ENCODE assay signal across 22 mouse cellular contexts in the genomic region with DNA sequence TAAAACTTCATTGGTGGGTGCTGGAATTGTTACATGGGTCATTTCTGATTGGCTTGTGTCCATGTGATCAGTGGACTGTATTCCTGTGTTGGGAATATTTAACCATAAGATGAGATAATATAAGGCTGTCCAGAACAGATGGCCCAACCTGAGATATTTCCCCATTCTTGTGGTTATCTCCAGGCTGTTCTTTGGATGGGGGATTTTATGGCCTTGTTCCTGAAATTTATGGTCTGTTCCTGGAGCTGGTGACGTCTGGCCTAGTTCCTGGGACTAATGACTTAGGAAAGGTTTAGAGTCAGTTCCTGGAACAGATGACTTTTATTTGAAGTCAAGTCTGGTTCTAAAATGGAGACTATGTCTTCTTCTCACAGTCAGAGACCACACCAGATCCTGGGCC.
DNase-seq lines count a peak whose midpoint lies in the region; ATAC-seq and TF ChIP-seq lines count a peak whose summit lies in the region.
"Had no signal": no experiment of that assay in that cellular context is flagged by ENCODE, and none has a peak within 500 bp of the region (broad histone marks: within the 10 kb centered on the region; RNA-seq: fewer than 3 reads in every experiment).

No protein-coding gene starts in this region.

- no peak overlapping the region for H3K4me3 ChIP-seq in kidney, embryonic 16.5 days (ENCODE audit: low read length)
- H3K4me3 ChIP-seq in liver, adult 2 months (ENCODE audit: insufficient read depth, low read depth, low read length): no peak overlapping the region
- H3K4me3 ChIP-seq in liver, embryonic 12.5 days: no peak overlapping the region
- no peak overlapping the region for H3K4me3 ChIP-seq in heart, embryonic 12.5 days
- H3K4me3 ChIP-seq in stomach, postnatal 0 days (ENCODE audit: low read depth, low read length): no peak overlapping the region
- H3K4me3 ChIP-seq: embryonic facial prominence, embryonic 13.5 days; forebrain, embryonic 12.5 days; gastrocnemius, adult 2 months; heart, embryonic 13.5 days had no signal

- H3K9me3 ChIP-seq in kidney, embryonic 16.5 days (ENCODE audit: low read length): no peaks in the 10 kb centered on the region
- H3K9me3 ChIP-seq in liver, embryonic 12.5 days (replicated peaks): no peaks in the 10 kb centered on the region
- H3K9me3 ChIP-seq in heart, embryonic 12.5 days (replicated peaks): no peaks in the 10 kb centered on the region
- no peaks in the 10 kb centered on the region for H3K9me3 ChIP-seq in stomach, postnatal 0 days (ENCODE audit: control insufficient read depth, low read length)
- H3K9me3 ChIP-seq: embryonic facial prominence, embryonic 13.5 days; forebrain, embryonic 12.5 days; heart, embryonic 13.5 days had no signal

- TF ChIP-seq POLR2A in liver, adult 2 months (IDR thresholded peaks at IDR 0.05; ENCODE audit: extremely low read depth, insufficient read depth, low read length): no peak

- WGBS in kidney, embryonic 16.5 days: 3% methylated on average over 1 of the region's 1 CpGs
- WGBS in liver, adult 2 months: 78% methylated on average over 1 of the region's 1 CpGs
- 53% methylated on average over 1 of the region's 1 CpGs for WGBS in liver, embryonic 12.5 days (ENCODE audit: insufficient replicate concordance)
- WGBS in heart, embryonic 12.5 days: 75% methylated on average over 1 of the region's 1 CpGs
- 58% methylated on average over 1 of the region's 1 CpGs for WGBS in stomach, postnatal 0 days

- TF ChIP-seq EP300 in stomach, postnatal 0 days (optimal IDR thresholded peaks at IDR 0.05): no peak

- no peaks in the 10 kb centered on the region for H3K79me2 ChIP-seq in liver, adult 2 months (ENCODE audit: control insufficient read depth, insufficient read depth, low read length)

- DNase-seq in adrenal gland, adult (ENCODE audit: inconsistent age in 2 of 2, low spot score in 1 of 2): peak; percentile 25 to 74
- no peak for DNase-seq in adrenal gland, postnatal 4 days (ENCODE audit: low spot score in 2 of 2)
- DNase-seq in kidney, adult 8-10 months: no peak
- peak; percentile 10 for DNase-seq in liver, adult 2 months (ENCODE audit: extremely low read depth, low read depth, low spot score)
- no peak for DNase-seq in stomach, postnatal 0 days (ENCODE audit: low spot score)
- DNase-seq: B cell, adult 2 months; cerebellum, adult 18-20 months; cerebellum, adult 9-11 months; cerebellum, postnatal 36 days; gastrocnemius, adult 2 months; gastrocnemius, postnatal 25 days; heart, postnatal 36 days had no signal

- ATAC-seq in kidney, embryonic 16.5 days (ENCODE audit: low FRiP score, low TSS enrichment): peak; percentile 35; the same call in 1 of the 2 replicates
- ATAC-seq in liver, embryonic 12.5 days: no peak
- ATAC-seq in heart, embryonic 12.5 days (ENCODE audit: insufficient number of reproducible peaks, low FRiP score): no peak
- ATAC-seq in stomach, postnatal 0 days (ENCODE audit: low FRiP score, low TSS enrichment): no peak
- ATAC-seq: CD4-positive, CD25-positive, alpha-beta regulatory T cell, adult 4 months; forebrain, embryonic 16.5 days; hindbrain, embryonic 16.5 days had no signal

- TF ChIP-seq CTCF in liver, adult 2 months (IDR thresholded peaks at IDR 0.05; ENCODE audit: low read depth, low read length): no peak
- TF ChIP-seq CTCF in stomach, postnatal 0 days (IDR thresholded peaks at IDR 0.05; ENCODE audit: low read depth): no peak

- H3K9ac ChIP-seq in kidney, embryonic 16.5 days (replicated peaks; ENCODE audit: low read length): no peak overlapping the region
- no peak overlapping the region for H3K9ac ChIP-seq in liver, adult 2 months (ENCODE audit: low read depth, low read length)
- H3K9ac ChIP-seq in liver, embryonic 12.5 days: no peak overlapping the region
- no peak overlapping the region for H3K9ac ChIP-seq in heart, embryonic 12.5 days
- H3K9ac ChIP-seq in stomach, postnatal 0 days (ENCODE audit: low read length): no peak overlapping the region
- H3K9ac ChIP-seq: embryonic facial prominence, embryonic 13.5 days; forebrain, embryonic 12.5 days; heart, embryonic 13.5 days had no signal

- H3K4me2 ChIP-seq in kidney, embryonic 16.5 days (replicated peaks; ENCODE audit: low read depth, low read length): no peak overlapping the region
- no peak overlapping the region for H3K4me2 ChIP-seq in liver, embryonic 12.5 days
- H3K4me2 ChIP-seq in heart, embryonic 12.5 days: no peak overlapping the region
- H3K4me2 ChIP-seq in stomach, postnatal 0 days (replicated peaks; ENCODE audit: low read depth): no peak overlapping the region
- H3K4me2 ChIP-seq: embryonic facial prominence, embryonic 13.5 days; forebrain, embryonic 12.5 days; heart, embryonic 13.5 days had no signal

- H3K27ac ChIP-seq in kidney, embryonic 16.5 days (ENCODE audit: low read length): no peak overlapping the region
- no peak overlapping the region for H3K27ac ChIP-seq in liver, adult 2 months (replicated peaks; ENCODE audit: insufficient read depth, low read depth, low read length)
- no peak overlapping the region for H3K27ac ChIP-seq in liver, embryonic 12.5 days
- no peak overlapping the region for H3K27ac ChIP-seq in heart, embryonic 12.5 days (ENCODE audit: poor library complexity, severe bottlenecking)
- no peak overlapping the region for H3K27ac ChIP-seq in stomach, postnatal 0 days (replicated peaks)
- H3K27ac ChIP-seq: embryonic facial prominence, embryonic 13.5 days; forebrain, embryonic 12.5 days; gastrocnemius, adult 2 months; heart, embryonic 13.5 days had no signal

- no peaks in the 10 kb centered on the region for H3K36me3 ChIP-seq in kidney, embryonic 16.5 days (ENCODE audit: insufficient read depth, low read length)
- H3K36me3 ChIP-seq in liver, adult 2 months (ENCODE audit: control insufficient read depth, insufficient read depth, low read length): no peaks in the 10 kb centered on the region
- H3K36me3 ChIP-seq in liver, embryonic 12.5 days: no peaks in the 10 kb centered on the region
- H3K36me3 ChIP-seq in heart, embryonic 12.5 days: no peaks in the 10 kb centered on the region
- H3K36me3 ChIP-seq in stomach, postnatal 0 days (ENCODE audit: control insufficient read depth, insufficient read depth, low read length): no peaks in the 10 kb centered on the region
- H3K36me3 ChIP-seq: embryonic facial prominence, embryonic 13.5 days; forebrain, embryonic 12.5 days; G1E; heart, embryonic 13.5 days had no signal

- H3K4me1 ChIP-seq in kidney, embryonic 16.5 days (ENCODE audit: insufficient read depth, low read length): no peaks in the 10 kb centered on the region
- no peaks in the 10 kb centered on the region for H3K4me1 ChIP-seq in liver, adult 2 months (ENCODE audit: control insufficient read depth, insufficient read depth, low read length)
- H3K4me1 ChIP-seq in liver, embryonic 12.5 days: no peaks in the 10 kb centered on the region
- no peaks in the 10 kb centered on the region for H3K4me1 ChIP-seq in heart, embryonic 12.5 days (replicated peaks)
- H3K4me1 ChIP-seq in stomach, postnatal 0 days (replicated peaks; ENCODE audit: control insufficient read depth, insufficient read depth): no peaks in the 10 kb centered on the region
- H3K4me1 ChIP-seq: embryonic facial prominence, embryonic 13.5 days; heart, embryonic 13.5 days had no signal

- no peaks in the 10 kb centered on the region for H3K27me3 ChIP-seq in kidney, embryonic 16.5 days (ENCODE audit: insufficient read depth, low read length)
- no peaks in the 10 kb centered on the region for H3K27me3 ChIP-seq in liver, adult 2 months (ENCODE audit: control insufficient read depth, insufficient read depth, low read length)
- no peaks in the 10 kb centered on the region for H3K27me3 ChIP-seq in liver, embryonic 12.5 days (replicated peaks)
- H3K27me3 ChIP-seq in heart, embryonic 12.5 days (replicated peaks): no peaks in the 10 kb centered on the region; the same call in 1 of the 2 replicates
- H3K27me3 ChIP-seq in stomach, postnatal 0 days (ENCODE audit: control insufficient read depth, insufficient read depth, low read length): no peaks in the 10 kb centered on the region
- H3K27me3 ChIP-seq: embryonic facial prominence, embryonic 13.5 days; forebrain, embryonic 12.5 days; heart, embryonic 13.5 days had no signal

Comparison
In these comparisons a context has a peak if more than half of its experiments do, and no peak if none do; other contexts are left out.
1. DNase-seq: peak in adrenal gland, adult (2 of 2) and liver, adult 2 months (single experiment); none in adrenal gland, postnatal 4 days (0 of 2), kidney, adult 8-10 months (0 of 2) and stomach, postnatal 0 days (single experiment).